Mouse (Mus musculus) liver, embryonic 14.5 days (tissue): ENCODE results near the gene Pdlim4.

ENCODE experiments used
- CTCF ChIP-seq: IDR thresholded peaks from 2 replicates; pipeline ENCODE4 v1.5.1; 2016; ENCODE audit warnings: antibody characterized with exemption, low read depth, control low read depth
- EP300 ChIP-seq: IDR thresholded peaks from 2 replicates; pipeline ENCODE4 v1.6.1; 2016; ENCODE audit warnings: antibody characterized with exemption, low read depth

GRCm38 (mm10) chr11:54100045-54100691, 31.4 kb upstream of the Pdlim4 start, which contains the start of gene P4ha2:
- TF ChIP-seq CTCF, result no peak
- TF ChIP-seq EP300, result no peak
